Mouse (Mus musculus): ENCODE data around the gene Zbp1.

- TF ChIP-seq POLR2A (IDR thresholded peaks at IDR 0.05; ENCODE audit: borderline replicate concordance, insufficient read depth, low read length) (no peak), CTCF (IDR thresholded peaks at IDR 0.05; ENCODE audit: borderline replicate concordance, insufficient read depth, low read depth, low read length) (no peak)
These were observed 2.0 kb upstream of the Zbp1 start for GRCm38 (mm10) chr2:173220754-173221153.

Data from cerebellum, adult 2 months (tissue).